Mouse (Mus musculus) frontal cortex, postnatal 25 days (tissue): ENCODE results near the gene Acot8.

Experiments used
- DNase-seq, 2 experiments: peaks; one replicate each; pipeline ENCODE4 v3.0.0; 2022; ENCODE audit warnings: low spot score in 2 of 2

Acot8 gene

DNA sequence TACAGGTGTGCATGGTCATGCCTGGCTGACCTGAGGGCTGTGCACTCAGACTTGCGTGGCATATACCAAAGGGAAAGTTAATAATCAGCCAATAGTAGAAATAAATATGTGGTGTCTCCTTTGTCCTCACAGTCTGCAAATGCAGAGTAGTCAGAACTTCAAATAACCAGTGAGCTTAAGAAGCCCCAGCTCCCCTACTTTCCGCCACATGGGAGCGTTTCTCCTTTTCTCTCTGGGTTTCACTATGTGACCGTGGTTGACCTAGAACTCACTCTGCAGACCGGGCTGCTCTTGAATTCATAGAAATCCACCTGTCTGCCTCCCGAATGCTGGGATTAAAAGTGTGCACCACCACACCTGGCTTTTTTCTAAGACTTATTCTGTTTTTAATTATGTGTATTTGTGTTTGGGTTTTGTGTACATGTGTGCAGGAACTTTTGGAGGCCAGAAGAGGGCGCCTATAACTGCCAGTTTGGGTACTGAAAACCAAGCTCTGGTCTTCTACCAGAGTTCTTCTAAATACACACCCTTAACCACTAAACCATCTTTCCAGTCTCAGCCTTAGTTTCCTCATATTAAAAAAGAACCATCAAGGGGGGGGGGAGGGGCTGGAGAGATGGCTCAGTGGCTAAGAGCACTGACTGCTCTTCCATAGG lies 20.6 kb downstream of the Acot8 start:
- DNase-seq: no peak

DNA sequence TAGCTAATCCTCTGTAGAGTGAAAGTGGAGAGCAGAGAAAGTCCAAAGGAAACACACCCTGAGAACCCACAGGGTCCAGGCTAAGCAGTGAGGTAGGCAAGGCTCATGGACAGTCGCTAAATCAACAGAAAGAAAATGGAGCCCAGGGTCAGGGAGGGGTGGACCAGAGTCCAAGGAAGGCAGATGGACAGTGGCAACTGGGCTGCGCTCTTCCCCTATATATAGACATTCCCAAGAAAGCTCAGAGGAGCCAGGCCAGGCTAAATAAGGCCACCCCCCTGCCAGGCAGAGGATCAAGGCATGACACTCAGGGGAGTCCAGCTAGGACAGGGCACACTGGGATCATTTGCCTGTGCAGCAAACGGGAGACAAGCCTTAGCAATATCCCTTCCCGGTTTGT lies 22.8 kb downstream of the Acot8 start:
- DNase-seq: no peak

- no peak for DNase-seq
Observed at GRCm38 (mm10) chr2:164779481-164780086, 25.1 kb downstream of the Acot8 start, which contains the start of gene Tnnc2. Tnnc2 (minus strand) TSS chr2:164779967.

- no peak for DNase-seq
Observed at GRCm38 (mm10) chr2:164778809-164779208, 25.9 kb downstream of the Acot8 start.

DNA sequence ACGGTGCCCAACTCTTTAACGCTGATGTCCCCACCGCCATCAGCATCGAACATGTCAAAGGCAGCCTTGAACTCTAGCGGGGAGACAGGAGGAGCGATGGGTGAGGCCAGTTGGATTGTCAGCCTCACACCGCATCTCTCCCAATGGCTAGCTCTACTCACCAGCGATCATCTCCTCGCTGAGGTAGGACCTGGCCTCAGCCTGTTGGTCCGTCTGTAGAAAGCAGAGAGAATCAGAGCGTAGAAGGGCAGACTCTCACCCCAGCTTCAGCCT lies 26.7 kb downstream of the Acot8 start:
- DNase-seq: no peak

GRCm38 (mm10) chr2:164777246-164778014 lies 27.3 kb downstream of the Acot8 start:
- no peak for DNase-seq

DNA sequence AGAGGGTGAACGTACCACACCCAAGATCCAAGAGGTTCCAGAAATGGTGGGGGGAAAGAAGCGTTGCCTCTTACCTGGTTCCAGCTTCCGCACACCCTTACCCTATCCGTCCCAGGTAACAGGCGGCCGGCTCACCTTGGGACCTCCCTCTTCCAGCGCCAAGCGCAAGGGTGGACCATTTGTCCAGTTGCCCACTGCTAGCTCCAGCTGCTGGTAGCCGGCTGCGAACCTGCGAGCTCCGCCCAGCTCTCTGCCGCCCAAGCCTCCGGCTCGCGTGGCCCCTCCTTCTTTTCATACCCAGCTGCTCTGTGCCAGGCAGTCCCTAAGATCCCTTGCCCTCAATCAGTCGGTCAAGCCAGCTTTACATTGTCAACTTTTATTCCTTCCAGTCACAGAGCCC lies 27.9 kb downstream of the Acot8 start:
- DNase-seq: no peak

DNA sequence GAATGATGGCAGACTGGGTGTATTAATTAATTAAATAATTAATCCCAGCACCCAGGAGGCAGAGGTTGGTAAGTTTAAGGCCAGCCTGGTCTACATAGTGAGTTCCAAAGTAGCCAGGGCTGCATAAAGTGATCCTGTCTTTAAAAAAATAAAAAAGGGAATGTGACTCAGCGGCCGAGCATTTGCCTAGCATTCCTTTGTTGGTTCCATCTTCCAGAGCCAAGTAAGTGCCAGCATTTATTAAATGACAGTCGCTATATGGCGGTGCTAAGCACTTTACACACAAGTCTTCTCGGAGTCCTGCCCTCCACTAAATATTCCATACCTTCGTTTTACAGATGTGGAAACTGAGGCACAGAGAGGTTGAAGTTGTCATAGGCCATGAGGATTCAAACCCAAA lies 28.6 kb downstream of the Acot8 start:
- DNase-seq: no peak

- no peak for DNase-seq
Observed at GRCm38 (mm10) chr2:164773989-164774364, 30.7 kb downstream of the Acot8 start.

GRCm38 (mm10) chr2:164773229-164773988 lies 31.3 kb downstream of the Acot8 start:
- DNase-seq: no peak

GRCm38 (mm10) chr2:164771123-164771522 lies 33.6 kb downstream of the Acot8 start:
- DNase-seq: no peak

DNA sequence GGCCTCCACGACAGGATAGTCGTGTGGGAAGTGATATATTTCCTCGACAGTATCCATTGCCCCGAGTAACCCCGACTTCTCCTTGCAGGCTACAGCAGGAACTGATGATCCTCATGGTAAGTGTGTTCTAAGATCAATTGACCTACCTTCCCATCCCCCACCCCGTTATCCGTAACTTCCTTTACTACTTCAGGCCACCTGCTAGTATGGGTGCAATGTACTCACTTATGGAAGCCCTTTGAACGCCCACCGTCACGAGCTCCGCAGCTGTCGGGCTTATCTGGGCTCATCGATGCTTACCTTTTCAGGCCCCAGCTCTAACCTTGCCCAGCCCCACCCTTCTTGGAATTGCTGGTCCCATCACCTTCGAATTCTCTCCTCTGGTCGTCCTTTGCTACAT lies 34.4 kb downstream of the Acot8 start:
- no peak for DNase-seq

DNA sequence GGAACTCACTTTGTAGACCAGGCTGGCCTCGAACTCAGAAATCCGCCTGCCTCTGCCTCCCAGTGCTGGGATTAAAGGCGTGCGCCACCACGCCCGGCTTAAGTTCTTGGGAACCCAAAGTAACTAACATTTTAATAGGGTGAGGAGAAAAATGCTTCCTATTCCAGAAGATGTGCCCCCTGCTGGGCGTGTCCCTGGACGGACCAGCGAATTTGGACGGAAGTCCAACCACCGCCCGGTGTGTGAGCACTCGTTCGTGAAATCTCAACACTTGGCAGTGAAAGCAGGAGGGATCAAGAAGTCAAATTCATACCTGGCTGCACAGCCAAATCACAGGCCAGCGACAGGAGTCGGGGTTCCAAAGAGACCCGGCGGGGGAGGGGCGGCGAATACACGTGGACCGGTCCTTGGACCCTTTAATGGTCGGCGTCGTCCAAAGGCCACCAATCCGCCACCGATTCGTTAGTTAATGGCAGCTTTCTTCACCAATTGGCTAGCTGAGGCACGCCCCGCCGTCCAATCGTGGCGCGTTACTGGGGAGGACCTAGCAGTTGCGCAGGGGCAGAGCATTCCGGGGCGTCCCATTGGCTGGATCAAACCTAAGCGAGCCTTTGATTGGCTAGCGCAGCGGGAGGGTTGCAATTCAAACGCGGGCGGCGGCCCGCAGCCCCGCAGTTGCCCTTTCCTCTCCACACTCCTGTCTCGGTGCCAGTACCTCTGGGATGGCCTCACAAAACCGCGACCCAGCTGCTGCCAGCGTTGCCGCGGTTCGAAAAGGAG lies 35.2 kb downstream of the Acot8 start, which contains the start of gene Ube2c:
Gene Ube2c, plus strand, starts transcription at position 641 of the 780 bp plus-strand sequence.
- DNase-seq: peak; percentile 96 to 98

DNA sequence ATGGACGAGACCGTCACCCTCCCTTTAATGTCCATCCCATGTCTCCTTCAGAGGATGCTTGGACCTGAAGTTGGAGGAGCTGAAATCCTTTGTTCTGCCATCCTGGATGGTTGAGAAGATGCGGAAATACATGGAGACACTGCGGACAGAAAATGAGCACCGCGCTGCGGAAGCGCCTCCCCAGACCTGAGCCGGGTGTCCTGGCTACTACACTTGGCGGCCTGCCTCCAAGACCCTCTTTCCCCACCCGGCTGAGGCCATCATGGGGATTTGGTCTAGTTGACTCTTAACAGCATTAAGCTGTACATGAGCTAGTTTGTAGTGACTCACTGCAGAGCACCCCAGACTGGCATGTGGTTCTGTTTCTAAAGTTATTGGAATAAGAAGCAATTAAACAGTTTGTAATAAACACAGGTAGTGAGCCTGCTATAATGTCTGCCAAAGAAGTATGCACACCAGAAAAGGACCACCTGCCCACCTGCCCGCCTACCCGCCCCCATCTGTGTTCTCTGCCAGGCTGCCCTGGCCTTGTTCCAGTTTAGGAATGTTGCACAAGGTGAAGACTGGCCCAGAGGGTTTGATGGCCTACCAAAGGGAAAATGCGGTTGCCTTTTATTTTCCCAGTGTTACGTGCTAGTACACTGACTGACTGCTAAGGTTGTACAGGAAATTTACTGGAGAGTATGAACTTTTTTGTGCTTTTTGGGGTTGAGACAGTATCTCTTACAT lies 36.7 kb downstream of the Acot8 start:
- no peak for DNase-seq

GRCm38 (mm10) chr2:164765841-164766240 lies 38.8 kb downstream of the Acot8 start:
- DNase-seq: no peak

DNA sequence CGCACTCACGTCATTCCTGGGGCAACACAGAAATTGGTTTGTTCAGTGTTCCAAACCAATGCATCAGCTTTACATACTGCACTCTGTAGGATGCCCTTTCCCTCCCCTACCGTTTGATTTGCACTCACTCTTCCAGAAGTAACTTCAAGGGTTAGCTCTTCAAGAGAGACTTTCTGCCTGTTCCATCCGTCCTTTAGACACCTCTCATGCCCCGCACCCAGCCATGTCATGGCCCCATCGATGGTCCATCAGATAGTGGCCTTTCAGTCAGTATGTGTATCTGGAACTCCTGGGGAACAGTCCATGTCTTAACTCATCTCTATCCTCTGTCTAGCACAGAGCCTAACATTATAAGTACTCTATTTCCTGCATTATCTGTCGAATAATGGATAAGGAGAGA lies 42.1 kb downstream of the Acot8 start:
- DNase-seq: no peak

DNA sequence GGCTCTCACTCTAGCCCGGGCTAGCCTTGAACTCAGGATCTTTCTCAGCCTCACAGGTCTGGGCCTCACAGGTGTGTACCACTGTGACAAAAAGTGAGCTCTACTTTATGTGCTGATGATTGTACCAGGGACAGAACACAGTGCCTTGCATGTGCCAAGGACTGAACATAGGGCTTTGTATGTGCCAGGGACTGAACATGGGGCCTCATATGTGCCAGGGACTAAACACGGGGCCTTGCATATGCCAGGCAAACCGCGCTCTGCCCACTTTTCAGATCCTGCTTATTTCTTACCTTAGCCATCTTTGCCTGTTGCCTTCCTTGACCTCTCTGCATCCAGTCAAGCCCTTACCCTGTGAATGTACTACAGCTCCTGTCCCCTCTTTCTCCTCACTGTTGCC lies 42.7 kb downstream of the Acot8 start:
- no peak for DNase-seq

DNA sequence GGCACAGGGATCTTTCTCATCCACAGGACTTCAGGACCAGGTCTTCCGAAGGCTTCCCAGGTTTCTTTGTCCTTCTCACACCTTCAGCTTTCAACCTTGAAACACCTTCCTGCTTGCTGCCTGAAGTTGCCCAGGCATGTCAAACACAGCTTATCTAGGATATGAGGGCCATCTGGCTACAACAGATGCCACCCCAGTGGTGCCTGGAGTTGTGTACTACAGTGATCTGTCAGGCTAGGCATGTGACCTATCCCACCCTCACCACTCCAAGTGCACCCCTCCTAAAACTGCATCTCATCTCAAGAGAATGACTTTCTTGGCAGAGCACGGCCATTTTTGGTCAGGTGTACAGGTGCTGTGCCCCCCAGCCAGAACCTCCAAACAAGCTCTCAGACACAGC lies 43.2 kb downstream of the Acot8 start:
- no peak for DNase-seq

DNA sequence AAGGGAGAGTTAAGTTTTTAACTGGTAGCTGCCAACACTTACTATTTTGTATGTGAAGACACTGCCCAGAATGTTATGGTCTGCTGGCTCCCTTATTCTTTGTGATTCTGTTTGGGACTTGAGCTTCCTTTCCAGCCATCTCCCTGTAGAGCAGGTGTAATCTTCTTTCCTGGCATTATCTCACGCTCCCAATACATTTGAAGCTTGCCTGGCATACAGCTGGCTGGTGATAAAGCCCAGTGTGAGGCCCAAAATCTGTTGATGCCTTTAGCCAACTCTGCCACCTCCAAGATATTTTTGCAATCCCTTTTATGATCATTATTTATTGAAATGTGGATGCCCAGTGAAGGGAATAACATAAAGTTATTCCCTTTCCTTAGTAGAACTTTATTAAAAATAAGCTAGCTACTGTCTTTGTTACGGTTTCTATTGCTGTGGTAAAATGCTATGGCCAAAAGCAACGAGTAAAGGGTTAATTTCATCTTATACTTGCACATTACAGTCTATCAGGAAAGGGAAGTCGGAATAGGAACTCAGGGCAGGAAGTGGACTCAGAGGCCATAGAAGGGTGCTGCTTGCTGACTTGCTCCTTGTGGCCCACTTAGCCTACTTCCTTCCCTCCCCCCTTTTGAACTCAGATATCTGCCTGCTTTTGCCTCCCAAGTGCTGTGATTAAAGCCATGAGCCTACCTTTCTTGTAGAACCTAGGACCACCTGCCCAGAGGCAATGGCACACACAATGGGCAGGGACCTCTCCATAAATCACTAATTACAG lies 44.4 kb downstream of the Acot8 start:
- no peak for DNase-seq

DNA sequence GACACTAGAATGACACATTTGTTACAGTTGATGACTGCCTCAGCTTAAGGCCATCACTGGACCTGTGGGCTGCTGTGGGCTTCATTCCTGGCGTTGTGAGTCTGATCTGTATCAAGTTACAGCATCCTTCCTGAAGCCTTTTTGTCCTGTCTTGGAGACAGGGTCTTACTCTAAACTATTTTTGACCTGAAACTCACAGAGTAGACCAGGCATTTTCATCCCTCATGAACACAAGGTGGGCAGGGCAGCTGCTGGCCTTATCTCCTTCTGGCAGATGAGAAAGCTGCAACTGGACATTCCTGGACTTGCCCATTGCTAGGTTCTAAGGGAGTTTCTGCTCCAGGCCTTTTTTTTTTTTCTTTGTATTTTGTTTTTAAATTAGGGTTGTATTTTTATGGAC lies 46.0 kb downstream of the Acot8 start:
- no peak for DNase-seq
